Mouse (Mus musculus): ENCODE results near the gene Awat2. TPM values are rescaled to one million over a fixed set of nuclear protein-coding genes. Genes with fewer than 3 reads are reported as not detected.

Awat2 gene
- polyA plus RNA-seq, 1 experiment from 2014 or later: 0.46 TPM

GRCm38 (mm10) chrX:100395026-100395425, 47.5 kb downstream of the Awat2 start:
- no peak overlapping the region for H3K4me3 ChIP-seq
- no peaks in the 10 kb centered on the region for H3K9me3 ChIP-seq
- ATAC-seq (ENCODE audit: insufficient number of reproducible peaks, insufficient read depth, low FRiP score, low TSS enrichment, low read depth): no peak
- H3K36me3 ChIP-seq: no peaks in the 10 kb centered on the region
- H3K4me1 ChIP-seq: no peaks in the 10 kb centered on the region
- H3K27me3 ChIP-seq: peaks cover 41% of the 10 kb centered on the region
- 83% methylated on average over 8 of the region's 8 CpGs for WGBS
- H3K27ac ChIP-seq: no peak overlapping the region
- no peak overlapping the region for H3K4me2 ChIP-seq
- H3K9ac ChIP-seq: no peak overlapping the region

DNA sequence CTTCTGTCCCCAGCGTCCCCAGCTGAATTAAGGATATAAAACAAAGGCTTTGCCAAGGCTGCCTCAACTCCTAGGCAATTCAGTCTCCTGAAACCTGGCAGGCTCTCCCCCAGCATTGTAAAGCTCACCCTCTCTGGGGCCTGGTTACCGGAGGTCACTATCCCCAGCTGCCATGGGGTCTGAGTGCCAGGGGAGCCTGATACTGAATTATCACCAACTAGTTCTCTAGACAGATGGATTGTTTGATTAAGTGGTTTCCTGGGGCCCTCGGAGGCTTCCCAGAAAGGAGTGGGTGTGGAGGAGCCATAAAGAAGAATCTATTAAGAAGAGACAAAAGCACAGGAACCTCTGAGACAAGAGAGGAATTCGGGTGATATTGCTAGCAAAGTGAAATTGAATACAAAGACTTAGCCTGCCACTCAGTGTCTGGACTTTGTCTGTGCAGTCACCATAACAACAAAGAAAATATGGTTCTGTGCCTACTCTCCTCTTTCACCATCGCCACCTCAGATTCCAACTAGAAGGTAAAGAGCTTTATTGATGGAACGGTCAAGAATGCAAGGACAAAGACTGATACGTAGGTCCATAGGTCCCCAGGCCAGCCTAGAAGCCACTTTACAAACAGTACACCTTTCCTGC, 48.2 kb downstream of the Awat2 start:
- ATAC-seq (ENCODE audit: insufficient number of reproducible peaks, insufficient read depth, low FRiP score, low TSS enrichment, low read depth): no peak
- Histone ChIP-seq H3K9ac (no peak overlapping the region), H3K27me3 (peaks cover 34% of the 10 kb centered on the region), H3K4me1 (no peaks in the 10 kb centered on the region), H3K4me3 (no peak overlapping the region), H3K9me3 (no peaks in the 10 kb centered on the region), H3K4me2 (no peak overlapping the region), H3K36me3 (no peaks in the 10 kb centered on the region), H3K27ac (no peak overlapping the region)
- WGBS: 78% methylated on average over 7 of the region's 7 CpGs

DNA sequence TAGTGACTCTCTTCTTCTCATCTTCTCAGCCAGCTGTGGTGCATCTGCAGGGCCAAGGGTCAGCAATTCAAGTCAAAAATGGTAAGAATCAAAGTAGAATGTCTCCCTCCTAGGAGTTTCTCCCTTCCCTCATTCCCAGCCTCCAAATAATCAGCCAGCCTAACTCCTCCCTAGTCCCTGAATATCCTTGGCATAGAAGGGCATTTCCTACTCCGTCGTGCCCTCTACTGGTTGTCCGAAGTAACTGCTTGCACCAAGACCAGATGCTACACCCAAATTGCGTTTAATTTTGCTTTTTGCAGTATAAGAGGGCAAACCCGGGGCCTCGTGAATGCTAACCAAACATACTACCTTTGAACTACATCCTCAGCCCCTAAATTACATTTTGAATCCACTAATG, 50.2 kb downstream of the Awat2 start:
- Histone ChIP-seq H3K9ac (no peak overlapping the region), H3K27ac (no peak overlapping the region), H3K4me1 (no peaks in the 10 kb centered on the region), H3K27me3 (peaks cover 21% of the 10 kb centered on the region), H3K4me2 (no peak overlapping the region), H3K9me3 (no peaks in the 10 kb centered on the region), H3K4me3 (no peak overlapping the region), H3K36me3 (no peaks in the 10 kb centered on the region)
- no peak for ATAC-seq (ENCODE audit: insufficient number of reproducible peaks, insufficient read depth, low FRiP score, low TSS enrichment, low read depth)
- WGBS: 29% methylated on average over 6 of the region's 6 CpGs

DNA sequence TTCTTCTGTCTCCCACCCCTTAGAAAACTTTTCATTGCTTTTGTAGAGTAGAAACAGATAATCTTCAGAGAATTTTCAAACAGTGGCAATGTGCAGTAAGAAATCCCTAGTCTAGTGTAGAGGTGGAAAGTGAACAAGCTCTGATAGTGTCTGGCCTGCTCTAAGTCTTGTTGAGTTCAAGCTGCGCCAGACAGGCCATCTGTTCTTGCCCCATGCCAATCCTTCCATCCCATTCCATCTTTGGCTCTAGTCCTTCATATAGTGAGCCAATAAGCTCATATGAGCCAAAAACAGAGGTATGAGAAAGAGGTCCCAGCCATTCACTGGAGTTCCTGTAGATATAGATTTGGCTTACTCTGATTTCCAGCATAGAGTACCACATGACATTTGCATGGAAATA, 52.6 kb downstream of the Awat2 start:
- Histone ChIP-seq H3K27ac (no peak overlapping the region), H3K9me3 (no peaks in the 10 kb centered on the region), H3K9ac (no peak overlapping the region), H3K4me1 (no peaks in the 10 kb centered on the region), H3K4me3 (no peak overlapping the region), H3K27me3 (peaks cover 10% of the 10 kb centered on the region), H3K36me3 (no peaks in the 10 kb centered on the region), H3K4me2 (no peak overlapping the region)
- ATAC-seq (ENCODE audit: insufficient number of reproducible peaks, insufficient read depth, low FRiP score, low TSS enrichment, low read depth): no peak
- WGBS: 80% methylated on average over 1 of the region's 1 CpGs

- H3K4me2 ChIP-seq: no peak overlapping the region
- H3K9ac ChIP-seq: no peak overlapping the region
- H3K27me3 ChIP-seq: peaks cover 21% of the 10 kb centered on the region
- H3K9me3 ChIP-seq: no peaks in the 10 kb centered on the region
- no peak overlapping the region for H3K27ac ChIP-seq
- WGBS: 77% methylated on average over 2 of the region's 2 CpGs
- no peak overlapping the region for H3K4me3 ChIP-seq
- no peaks in the 10 kb centered on the region for H3K4me1 ChIP-seq
- no peak for ATAC-seq (ENCODE audit: insufficient number of reproducible peaks, insufficient read depth, low FRiP score, low TSS enrichment, low read depth)
- no peaks in the 10 kb centered on the region for H3K36me3 ChIP-seq
These were observed 85.5 kb downstream of the Awat2 start for GRCm38 (mm10) chrX:100356974-100357373.

MicroRNAs within 50 kb of the gene (microRNA counts, 519-probe panel; counts per million panel counts)
- microRNA mmu-miR-676: 3,313 counts per million, percentile 76 among the panel's probes with 10 or more counts

Small RNAs within 50 kb of the gene (microRNA-seq; reads per million reads assigned to microRNA genes)
- 1,075 reads per million, percentile 77 among the genes with 10 or more reads in this experiment for gene Mir676

Other genes starting within 250 kb of the Awat2 start
- not detected in 2 replicates for gene Otud6a, start 13.7 kb downstream of the Awat2 start, polyA plus RNA-seq (2015; fragmentation: Nextera tagmentation; extraction: Ambion mirVana)
- 43.7 and 45.4 TPM in 2 replicates for gene Igbp1, start 51.6 kb upstream of the Awat2 start, polyA plus RNA-seq (2015; fragmentation: Nextera tagmentation; extraction: Ambion mirVana)
- not detected in 2 replicates for gene Dgat2l6, start 82.1 kb upstream of the Awat2 start, polyA plus RNA-seq (2015; fragmentation: Nextera tagmentation; extraction: Ambion mirVana)
- gene Awat1, start 129.5 kb upstream of the Awat2 start, polyA plus RNA-seq (2015; fragmentation: Nextera tagmentation; extraction: Ambion mirVana): not detected in 2 replicates
- not detected in 2 replicates for gene P2ry4, start 152.2 kb upstream of the Awat2 start, polyA plus RNA-seq (2015; fragmentation: Nextera tagmentation; extraction: Ambion mirVana)
- gene Arr3, start 162.8 kb upstream of the Awat2 start, polyA plus RNA-seq (2015; fragmentation: Nextera tagmentation; extraction: Ambion mirVana): not detected in 2 replicates
- gene Kif4, start 183.0 kb upstream of the Awat2 start, polyA plus RNA-seq (2015; fragmentation: Nextera tagmentation; extraction: Ambion mirVana): 27.1 and 27.9 TPM in 2 replicates
- 117 and 133 TPM in 2 replicates for gene Pdzd11, start 183.9 kb upstream of the Awat2 start, polyA plus RNA-seq (2015; fragmentation: Nextera tagmentation; extraction: Ambion mirVana)

Measured in embryonic facial prominence, embryonic 13.5 days (tissue).